Mouse (Mus musculus): ENCODE measurements around the gene Sdhc.
"Not testable (repeated sequence)": the region's sequence is repeated elsewhere in the genome, so short reads cannot be mapped to it uniquely, and the experiment has no call there.

Gene Sdhc

DNA sequence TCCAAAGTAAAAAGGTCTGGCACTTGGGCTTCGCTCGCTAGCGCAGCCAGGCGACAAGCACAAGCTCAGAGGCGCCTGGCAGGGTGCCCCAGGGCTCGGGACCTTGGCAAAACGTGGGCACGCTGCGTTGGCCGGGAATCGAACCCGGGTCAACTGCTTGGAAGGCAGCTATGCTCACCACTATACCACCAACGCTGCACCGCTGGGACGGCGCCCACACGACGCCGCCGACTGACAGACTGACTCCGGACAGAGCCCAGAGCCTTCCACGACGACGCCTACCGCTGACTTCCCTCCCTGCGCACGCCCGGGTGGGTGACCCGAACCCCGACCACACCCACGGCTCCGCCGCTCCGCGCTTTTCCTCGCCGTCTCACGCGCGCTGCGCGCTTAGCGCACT lies 70.6 kb downstream of the Sdhc start:
- not testable (repeated sequence) for DNase-seq (ENCODE audit: low read depth, low spot score)

DNA sequence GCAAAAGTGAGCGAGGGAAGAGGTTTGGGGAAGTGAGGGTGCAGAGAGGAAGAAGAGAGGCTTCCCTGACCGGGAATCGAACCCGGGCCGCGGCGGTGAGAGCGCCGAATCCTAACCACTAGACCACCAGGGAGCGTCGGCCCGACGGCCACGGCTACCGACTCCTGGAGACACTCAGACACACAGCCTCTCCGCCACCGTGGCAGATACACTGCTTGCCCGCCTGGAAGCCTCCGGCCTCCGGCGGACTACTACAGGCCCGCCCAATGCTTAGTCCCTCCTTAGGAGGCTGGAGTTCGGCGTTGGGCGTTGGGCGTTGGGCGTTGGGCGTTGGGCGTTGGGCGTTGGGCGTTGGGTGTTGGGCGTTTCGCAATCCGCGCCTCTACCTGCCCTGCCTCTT lies 71.1 kb downstream of the Sdhc start:
- DNase-seq (ENCODE audit: low read depth, low spot score): not testable (repeated sequence)

DNA sequence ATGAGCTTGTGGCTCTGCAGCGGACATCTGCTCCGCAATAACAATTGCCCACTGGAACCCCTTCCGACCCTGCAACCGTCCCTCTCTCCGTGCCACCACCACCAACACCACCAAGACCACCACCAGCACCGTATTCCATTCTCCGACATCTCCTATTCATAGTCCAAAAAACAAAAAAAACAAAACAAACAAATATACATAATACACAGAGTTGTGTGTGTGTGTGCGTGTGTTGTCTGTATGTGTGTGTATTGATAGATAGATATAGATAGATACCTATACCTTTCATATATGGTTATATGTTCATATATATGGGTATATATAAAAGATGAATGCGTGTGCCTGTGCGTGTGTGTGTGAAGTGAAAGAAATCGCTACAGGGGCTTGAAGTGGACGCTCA lies 72.0 kb downstream of the Sdhc start:
- not testable (repeated sequence) for DNase-seq (ENCODE audit: low read depth, low spot score)

DNA sequence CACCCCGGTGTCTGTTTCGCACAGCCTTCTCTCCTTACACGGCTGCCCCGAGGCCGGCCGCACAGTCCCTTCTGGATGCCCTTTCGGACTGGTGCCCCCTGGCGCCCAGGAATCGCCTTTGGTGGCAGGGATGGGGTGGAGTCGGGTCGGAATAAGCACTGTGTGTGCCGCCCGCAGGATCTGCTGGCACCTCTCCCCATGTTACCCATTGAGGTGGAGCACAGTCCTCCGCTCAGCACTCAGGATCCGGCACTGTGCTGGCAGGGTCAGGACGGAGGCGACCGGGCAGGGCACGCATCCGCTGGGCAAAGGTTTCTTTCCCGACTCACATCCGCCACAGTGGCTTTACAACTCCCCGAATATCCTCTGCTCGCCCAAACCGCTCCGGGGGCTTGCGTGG lies 72.4 kb downstream of the Sdhc start:
- DNase-seq (ENCODE audit: low read depth, low spot score): not testable (repeated sequence)

DNA sequence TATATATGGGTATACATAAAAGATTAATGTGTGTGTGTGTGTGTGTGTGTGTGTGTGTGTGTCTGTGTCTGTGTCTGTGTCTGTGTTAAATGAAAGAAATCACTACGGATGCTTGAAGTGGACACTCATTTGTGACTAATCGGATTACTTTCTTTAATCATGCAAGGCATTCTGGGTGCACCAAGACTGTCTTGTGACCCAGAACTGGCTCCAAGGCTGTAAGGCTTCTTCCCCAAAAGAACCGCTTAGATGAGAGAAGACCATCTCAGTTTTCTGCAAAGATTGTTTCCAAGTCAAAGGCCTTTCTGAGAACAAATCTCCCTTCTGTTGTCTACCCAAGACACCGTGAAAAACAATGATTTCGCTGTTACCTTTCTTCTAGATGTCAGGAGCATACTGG lies 73.2 kb downstream of the Sdhc start:
- DNase-seq (ENCODE audit: low read depth, low spot score): not testable (repeated sequence)
